Mouse (Mus musculus) small intestine, adult 2 months (tissue): ENCODE data around the gene Fosl2.

ENCODE experiments used
- CTCF ChIP-seq: fragments of 200-500 bp; IDR thresholded peaks from 2 replicates; pipeline ENCODE4 v1.5.1; 2012; ENCODE audit warnings: low read depth, mild to moderate bottlenecking, control low read depth, inconsistent platforms, low read length, moderate library complexity, mixed read lengths; ENCODE audit not compliant: insufficient replicate concordance, insufficient read length; ENCODE audit errors: extremely low read depth
- POLR2A ChIP-seq: fragments of 200-500 bp; IDR thresholded peaks from 2 replicates; pipeline ENCODE4 v1.6.1; 2012; ENCODE audit warnings: low read depth, mild to moderate bottlenecking, control low read depth, inconsistent platforms, low read length, moderate library complexity

- TF ChIP-seq CTCF (no peak), POLR2A (no peak)
Measured at GRCm38 (mm10) chr5:32182885-32183629, 47.5 kb downstream of the Fosl2 start.
